Mouse (Mus musculus) cerebellum, adult 9-11 months (tissue): ENCODE data around the gene Spag4.

Source experiments
- DNase-seq: peaks from one replicate; pipeline ENCODE4 v3.0.0; 2022

Gene Spag4

DNA sequence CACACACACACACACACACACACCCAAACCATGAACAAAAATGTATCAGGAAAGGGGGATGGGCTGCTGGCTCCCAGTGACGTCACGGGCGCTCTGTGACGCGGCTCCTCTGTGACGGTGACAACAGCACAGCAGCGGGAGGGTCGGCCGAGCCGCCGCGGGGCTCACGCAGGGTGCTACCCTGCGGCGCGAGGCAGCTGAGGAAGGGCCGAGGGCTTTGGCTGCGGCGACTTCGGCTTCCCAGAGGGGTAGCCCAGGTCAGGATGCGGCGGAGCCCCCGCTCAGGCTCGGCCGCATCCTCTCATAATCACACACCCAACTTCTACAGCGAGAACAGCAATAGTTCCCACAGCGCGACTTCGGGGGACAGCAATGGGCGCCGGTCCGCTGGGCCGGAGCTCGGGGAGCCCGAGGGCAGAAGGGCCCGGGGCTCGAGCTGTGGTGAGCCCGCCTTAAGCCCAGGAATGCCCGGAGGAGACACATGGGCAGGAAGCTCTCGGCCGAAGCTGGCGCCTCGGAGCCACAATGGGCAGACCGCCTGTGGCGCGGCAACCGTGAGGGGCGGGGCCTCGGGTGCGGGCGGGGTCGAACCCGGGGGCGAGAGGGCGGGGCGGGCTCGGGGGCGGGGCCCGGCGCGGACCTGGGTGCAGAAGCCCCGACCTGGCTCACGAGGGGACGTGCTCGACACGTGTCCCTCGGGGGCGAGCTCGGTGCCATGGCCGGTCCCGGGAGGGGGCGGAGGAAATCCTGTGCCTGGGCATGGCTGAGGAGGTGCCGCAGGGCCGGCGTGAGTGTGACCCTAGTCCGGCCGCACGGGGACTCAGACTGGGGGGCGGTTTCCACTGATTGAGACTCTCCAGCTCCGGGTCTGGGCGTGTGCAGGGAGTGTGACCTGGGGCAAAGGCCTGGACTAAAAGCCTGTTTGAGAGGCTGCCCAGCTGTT, at the start of gene Spag4:
Spag4 (plus strand) TSS at position 77 of the 943 bp plus-strand sequence.
- DNase-seq = peak; percentile 64

DNA sequence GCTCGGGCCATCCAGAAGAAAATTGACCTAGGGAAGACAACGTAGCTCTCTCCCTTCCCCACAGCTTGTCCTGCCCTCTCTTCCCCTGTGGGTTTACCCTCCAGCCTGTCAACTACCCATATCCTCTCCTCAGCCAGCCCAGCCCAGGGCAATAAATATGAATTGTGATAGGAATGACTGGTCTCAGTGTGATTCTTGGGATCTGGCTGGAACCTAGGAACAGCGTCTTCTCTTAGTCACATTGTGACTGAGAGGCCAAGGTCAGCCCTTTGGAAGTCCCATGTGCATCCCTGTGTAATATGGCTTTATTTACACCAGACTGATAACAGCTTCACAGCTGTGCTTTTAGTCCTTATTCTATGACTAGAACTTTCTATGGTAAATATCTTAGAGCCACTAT, 46.9 kb upstream of the Spag4 start:
- DNase-seq = no peak

DNA sequence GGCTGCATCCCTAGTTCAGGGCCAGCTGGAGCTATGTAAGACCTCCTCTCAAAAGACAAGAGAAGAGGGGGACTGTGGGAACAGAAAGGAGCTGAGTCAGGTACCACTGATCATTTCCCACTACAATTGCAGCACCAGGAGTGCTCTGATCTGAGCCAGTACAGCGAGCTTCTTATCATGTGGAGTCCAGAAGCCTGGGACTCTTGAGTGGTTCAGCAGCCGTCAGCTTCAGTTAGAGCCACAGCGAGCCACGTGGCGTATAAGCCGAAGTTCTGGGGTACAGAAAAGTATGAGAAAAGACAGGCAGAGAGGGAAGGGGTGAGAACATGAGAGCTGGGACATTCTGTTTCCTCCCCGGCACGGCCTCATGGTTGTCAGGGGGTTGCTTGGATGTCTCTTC, 43.8 kb upstream of the Spag4 start:
- no peak for DNase-seq

DNA sequence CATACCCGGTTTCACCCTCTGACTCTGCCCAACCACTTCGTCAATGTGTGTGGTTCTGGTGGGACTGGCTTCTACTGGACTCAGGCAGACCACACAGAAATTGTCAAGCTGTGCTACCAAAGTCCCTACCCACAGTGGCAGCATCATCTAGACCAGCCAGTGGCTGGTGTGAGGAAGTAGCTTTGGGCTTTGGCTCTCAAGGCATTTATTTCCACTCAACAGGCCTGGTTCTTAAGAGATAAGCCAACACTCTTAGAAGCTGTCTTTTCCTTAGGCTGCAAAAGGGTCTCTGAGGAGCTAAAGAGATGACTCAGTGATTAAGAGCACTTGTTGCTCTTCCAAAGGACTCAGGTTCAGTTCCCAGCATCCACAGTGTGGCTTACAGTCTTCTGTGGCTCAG, 43.2 kb upstream of the Spag4 start:
- DNase-seq = no peak

DNA sequence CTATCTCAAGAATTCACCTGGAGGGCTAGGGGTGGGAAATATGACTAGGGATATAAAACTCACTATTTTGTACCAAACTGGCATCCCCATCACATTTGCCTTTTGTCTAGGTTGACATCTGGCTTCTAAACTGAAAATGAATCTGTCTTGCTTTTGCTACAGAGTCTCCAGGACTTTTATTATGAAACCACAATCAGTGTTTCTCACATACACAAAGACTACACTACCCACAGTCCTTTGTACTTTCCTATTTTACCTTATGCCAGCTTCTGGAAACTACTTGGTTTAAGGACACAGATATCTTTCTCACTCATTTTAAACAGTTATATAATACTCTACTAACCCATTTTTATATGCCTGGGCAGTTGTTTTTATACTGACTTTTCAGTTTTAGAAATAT, 39.5 kb upstream of the Spag4 start:
- DNase-seq = no peak

DNA sequence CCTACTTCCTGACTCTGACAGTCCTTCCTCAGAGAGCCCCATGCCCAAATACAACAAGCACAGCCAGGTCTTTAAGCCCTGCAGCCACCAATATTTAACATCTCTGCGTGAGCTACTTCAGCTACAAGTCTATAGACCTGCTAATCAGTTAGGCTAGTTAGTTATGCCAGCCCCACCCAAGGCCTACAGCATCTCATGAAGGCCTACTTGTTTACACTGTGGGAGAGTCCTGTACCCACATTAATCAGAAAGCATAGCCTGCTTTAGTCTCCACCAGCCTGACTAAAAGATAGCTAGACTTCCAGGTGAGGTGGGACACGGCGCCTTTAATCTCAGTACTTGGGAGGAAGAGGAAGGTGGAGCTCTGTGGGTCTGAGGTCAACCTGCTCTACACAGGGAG, 25.6 kb upstream of the Spag4 start:
- DNase-seq = no peak

DNA sequence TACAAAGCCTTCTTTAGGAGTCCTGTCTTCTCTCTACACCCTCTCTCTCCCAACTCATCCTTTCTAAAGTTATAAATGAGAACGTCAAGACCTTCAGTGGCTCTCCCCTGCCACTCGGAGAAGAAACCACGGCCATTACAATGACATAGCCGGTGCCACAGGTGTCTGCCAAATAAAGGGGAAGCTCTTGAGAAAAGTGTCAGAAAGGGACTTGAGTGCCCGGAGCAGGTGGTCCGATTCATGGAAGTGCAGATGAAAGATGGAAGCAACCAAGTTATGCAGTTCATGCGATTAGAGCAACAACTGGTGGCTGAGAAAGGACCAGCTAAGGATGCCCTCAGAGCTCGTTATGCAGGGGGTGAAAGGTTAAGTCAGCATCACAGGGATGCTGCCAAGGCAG, 22.1 kb upstream of the Spag4 start:
- DNase-seq = no peak

DNA sequence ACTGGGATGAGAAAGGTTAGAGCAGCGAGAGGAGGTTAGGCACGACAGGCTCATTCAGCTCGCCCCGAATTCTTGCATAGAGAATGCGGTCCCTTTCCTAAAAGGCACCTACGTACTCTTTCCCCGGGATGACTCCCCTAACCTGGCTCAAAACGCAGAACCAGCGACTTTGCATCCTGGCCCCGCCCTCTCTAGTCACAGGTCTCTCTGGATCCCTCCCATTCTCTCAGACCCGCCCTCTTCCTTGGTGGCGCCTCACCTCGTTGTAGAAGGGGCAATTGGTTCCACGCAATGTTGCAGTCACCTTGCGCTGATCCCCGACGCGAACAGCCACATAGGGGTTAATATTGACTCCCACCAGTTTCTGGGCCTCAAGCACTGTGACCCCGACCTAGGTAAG, 17.0 kb upstream of the Spag4 start:
- DNase-seq = no peak

DNA sequence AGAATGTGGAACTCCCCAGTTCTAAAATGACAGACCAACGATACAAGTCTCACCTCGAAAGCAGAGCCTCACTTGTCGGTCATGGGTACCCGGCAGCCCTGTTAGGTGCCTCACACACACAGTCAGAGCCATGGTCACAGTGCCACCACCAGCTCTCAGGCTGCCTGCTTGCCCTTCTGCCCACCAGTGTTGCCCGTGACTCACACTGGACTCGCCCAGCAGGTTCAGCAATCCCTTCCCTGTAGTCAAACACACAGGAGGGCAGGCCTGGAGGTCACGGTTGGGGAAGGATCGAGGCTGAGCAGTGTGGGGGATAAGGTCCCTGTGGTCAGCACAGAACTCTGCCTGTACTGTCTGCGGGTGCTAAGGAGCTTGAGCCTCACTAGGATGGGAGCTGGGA, 12.2 kb upstream of the Spag4 start, which contains the start of gene Fer1l4:
Fer1l4 (minus strand) TSS at position 132 of the 400 bp plus-strand sequence.
- no peak for DNase-seq

DNA sequence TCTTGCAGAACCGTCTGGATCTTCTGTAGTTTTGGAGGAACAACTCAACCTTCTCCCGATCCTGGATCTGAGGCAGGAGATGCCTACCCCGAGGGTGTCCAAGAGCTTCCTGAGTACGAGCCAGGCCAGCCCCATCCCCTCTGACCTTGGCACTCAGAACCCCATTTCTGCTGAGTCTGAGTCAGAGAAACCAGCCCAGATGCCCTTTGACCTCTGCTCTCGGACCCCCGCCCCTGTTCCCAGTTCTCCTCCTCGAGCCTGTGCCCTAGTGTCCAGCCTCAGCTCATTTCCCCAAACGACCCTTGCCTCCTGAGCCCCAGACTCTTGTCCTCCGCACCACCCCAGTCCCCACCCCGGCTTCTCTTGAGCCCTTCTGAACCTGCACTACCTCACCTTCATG, 1.2 kb downstream of the Spag4 start:
- peak; percentile 43 for DNase-seq

DNA sequence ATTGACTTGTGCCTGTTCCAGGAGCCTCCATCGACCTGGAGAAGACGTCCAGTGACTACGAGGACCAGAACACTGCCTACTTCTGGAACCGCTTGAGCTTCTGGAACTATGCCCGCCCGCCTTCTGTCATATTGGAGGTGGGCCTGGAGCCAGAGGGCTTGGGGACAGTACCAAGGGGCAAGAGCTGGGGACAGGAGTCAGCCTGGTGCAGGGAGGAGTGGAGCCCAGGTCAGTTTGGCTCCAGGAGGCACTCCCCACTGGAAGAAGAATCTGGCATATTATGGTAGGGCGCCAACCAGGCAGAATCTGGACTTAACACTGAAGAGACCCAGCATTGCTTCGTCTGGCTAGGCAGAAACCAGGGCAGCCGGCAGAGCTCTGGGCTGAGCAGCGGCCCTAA, 2.9 kb downstream of the Spag4 start:
- DNase-seq = peak; percentile 80

DNA sequence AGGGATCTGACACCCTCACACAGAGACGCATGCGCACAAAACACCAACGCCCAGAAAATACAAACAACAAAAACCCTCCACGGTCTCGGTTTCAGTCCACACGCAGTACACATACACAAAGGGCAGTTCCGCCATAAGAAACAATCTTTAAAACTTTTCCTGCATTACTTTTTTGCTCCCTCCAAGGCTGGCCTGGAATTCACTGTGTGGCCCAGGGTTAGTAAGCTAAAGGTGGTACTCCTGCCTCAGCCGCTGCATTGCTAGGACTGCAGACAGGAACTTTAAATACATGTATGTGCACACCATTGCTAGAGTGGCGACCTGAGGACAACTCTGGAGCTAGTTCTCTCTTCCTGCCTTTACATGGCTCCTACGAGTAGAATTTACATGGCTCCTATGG, 6.3 kb downstream of the Spag4 start:
- DNase-seq = no peak

DNA sequence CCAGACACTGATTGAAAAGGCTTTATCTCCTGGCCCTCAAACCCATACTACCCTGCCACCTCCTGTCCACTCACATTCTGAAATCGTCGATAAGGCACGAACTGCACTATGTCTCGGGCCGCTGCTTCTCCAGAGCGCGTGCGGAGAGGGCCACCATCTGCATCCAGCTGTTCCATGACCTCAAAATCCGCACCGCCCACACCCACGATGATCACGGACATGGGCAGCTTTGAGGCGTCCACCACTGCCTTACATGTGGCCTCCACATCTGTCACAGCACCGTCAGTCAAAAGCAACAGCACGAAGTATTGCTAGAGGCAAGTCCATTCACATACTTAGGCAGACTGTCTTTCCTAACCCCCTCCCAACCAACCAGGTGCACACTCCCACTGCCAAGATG, 8.8 kb downstream of the Spag4 start:
- no peak for DNase-seq

DNA sequence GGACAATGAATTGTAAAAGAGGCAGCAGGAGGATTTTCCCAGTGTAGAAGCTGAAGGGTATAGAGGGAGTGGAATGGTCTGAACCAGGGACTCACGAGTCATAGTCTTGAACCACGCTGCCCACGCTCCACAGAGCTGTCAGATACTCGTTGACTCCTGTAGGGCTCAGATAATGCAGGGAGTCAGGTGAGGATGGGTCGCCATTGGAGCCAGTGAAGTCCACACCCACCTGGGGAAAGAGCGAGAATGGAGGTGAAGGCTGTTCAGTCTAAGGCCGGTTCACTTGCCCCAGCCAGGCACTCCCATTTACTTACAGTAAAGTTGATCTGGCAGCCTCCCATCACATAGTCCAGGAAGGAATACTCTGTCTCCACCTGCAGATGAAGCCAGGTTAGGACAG, 12.5 kb downstream of the Spag4 start:
- no peak for DNase-seq

DNA sequence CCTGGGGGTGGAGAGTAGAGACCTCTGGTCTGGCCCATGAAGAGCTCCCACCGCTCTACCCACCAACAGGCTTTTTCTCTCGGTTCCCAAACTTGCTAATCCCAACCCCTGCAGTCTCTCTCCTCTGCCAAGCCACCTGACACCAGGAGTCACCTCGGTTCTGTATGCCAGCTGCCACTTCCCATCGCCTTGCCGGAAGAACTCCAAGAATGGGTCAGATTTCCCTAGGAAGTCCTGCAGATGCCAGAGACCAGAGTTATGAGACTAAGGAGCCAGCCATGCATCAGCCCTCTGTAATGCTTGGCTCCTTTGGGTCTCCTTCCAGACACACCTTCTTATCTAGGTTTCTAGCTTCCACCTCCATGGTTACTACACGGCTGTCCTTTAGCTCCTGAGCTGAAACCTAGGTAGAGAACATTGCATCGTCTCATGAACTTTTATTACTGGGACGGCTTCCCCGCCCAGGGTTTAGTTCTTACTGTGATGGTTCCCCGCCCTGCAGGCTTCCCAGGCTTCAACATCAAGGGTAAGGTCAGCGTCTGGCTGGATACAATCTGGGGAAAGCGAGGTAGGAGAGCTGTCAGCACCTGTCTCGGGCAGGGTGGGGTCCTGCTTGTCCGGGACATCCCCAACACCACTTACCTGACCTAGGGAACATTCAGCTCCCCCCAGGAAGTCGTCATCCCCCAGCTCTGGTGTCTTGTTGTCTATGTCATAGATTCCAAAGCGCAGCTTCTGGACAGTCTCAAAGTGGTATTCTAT, 13.6 kb downstream of the Spag4 start:
- DNase-seq = no peak

DNA sequence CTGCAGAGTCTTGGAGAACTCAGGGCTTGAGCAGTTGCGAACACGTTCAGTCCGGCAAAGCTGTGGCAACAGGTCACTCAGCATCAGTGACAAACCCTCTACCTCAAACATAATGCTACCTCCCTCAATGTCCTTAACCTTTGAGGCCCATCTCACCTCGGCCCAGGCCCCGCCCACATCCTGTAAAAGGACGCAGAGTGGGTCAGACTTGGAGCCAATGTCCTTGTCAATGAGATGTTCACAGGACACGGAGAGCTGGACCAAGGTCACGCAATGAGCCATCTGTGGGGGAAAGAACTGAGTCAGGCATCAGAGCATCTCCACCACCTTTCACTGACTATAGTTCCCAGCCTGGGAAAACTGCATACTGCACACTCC, 14.2 kb downstream of the Spag4 start:
- no peak for DNase-seq

DNA sequence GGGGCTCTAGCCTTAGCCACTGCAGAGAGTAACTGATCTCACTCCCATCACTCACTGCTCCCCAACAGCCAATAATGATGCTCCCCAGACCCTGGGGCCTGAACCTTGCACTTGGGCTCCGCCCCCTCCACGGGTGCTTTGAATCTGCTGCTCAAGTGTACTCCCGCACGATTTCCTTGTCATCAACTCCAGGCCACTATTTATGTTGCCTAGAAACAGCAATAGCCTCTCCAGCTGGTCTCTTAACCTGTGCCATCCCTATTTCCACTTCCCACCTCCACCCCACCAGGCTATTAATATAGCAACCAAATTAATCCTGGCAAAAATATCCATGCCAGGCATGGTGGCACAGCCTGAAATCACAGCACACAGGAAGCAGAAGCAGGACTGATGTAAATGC, 14.7 kb downstream of the Spag4 start:
- peak; percentile 58 for DNase-seq

DNA sequence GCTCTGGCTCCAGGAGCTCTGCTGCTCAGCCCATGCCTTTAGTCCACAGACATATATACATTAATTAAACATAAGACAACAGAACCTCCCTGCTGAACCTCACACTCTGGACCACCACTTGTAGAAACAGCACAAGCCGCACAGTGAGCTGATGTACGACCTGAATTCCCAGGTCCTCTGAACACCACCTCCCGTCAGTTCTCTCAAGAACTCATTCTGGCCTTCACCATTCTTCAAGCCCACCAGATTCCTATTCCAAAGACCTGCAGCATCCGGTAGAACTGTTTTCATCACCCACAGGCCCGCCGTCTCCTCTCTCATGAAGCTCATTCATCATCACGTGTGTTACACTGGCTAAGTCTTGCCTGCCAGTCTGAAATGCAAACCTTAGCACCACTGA, 15.4 kb downstream of the Spag4 start:
- DNase-seq = no peak

DNA sequence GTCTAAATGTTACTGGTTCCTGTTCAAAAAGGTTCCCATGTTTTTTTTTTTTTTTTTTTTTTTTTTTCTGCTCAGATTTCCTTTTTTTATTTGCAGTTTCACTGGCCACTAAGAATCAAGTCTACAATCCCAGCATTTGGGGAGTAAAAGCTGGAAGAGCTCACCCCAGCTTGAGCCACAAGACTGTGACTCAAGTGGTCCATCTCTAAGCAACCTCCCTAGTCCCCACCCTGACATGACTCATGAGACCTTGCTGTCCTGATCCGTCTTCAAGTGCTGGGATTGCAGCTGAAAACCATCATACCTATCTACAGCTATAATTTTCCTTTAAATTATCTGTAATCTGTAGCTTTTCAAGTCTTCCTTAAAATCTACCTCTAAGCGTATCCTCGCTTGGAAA, 19.6 kb downstream of the Spag4 start:
- DNase-seq = no peak

DNA sequence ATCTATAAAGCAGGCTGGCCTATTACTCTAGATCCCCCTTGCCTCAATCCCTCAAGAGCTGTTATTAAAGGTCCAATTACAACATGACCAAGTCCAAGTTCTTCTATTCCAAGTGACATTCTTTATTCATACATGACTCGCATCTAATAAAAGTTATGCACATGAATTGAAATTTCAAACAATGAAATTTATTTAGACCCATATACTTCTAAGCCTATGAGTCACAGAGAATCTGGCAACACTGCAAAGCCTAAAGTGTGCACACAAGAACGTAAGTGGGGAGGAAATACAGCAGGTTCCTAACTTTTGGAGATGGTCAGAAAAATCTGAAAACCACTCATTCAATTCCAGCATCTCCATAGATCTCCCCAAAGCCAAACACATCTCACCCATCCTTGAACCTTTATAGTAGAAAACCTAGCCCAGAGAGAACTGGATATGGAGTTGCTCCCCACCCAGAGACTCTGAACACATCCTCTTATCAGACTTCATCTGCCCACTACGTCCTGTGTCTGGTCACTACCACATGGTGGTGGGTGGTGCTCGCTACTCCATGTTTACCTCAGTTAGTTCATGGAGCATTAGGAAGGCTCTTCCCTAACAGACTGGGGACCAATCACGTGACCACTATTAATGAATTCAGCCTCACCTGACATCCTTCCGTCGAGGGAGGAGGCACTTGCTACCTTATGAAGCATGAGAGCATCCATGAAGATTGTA, 22.6 kb downstream of the Spag4 start:
- no peak for DNase-seq

DNA sequence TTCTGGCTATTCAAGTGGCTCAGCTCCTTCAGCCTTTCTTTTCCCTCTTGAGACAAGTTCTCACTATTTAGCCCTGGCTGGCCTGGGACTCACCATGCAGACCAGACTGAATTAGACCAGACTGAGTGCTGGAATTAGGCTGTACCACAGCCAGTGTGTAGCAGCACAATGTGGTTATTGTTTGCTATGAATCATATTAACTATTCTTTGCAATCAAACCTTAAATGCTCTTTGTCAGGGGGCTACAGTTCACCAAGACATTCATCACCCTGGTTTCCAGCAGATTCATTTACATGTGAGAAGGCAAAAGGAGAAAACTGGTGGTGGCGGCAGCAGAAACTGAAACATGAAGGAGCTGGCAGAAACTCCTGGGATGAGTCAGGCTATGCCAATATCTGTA, 24.8 kb downstream of the Spag4 start:
- DNase-seq = no peak

DNA sequence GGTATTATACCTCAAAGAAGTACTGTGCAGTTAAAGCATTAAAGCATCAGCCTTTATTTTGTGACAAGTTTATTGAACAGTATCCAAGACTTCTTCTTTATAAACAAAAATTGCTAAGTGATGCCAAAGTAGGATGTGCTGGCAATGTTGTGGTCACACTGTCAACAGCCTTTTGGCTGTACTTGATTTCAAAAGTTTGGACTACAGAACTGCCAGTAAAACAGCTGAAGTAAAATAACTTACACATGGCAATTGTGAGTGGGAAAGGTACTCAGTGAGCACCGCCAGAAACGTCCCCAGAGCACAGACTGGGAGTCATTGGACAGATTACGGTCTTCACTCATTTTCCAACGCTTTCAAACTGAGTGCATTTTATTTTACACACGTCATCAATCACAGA, 27.0 kb downstream of the Spag4 start:
- DNase-seq = no peak

DNA sequence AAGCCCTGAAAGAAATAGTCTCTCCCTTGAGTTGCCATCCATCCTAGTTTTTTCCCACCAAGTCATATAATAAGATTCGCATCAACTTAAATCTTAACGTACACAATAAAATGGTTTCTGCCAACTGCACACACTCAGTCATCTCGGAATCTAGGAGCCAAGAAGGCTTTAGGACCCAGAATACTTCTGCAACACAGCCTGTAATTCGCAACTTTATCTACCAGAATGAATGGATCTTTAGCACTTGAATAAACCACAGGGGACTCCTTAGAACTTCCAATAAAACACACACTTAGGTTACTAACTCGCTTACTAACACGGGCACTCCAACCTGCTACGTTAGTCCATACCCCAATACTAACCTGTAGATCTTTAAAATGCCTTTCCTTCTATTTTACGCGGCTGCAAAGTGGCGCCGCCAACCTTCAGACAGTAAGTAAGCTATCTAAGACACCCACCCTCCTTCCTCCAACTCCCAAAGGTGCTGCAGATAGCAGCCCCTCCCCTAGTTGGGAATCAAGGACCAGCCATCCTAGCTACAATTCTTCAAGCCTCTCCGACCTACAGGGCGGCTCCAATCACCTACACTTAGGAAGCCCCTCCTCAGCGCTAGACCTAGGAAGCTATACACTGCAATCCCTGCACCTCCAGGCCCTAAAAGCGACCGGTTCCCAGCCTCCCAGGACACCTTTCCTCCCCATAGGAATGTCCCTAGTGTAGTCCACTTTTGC, 45.8 kb downstream of the Spag4 start:
- peak; percentile 22 for DNase-seq
